Mouse (Mus musculus) skeletal muscle tissue, postnatal 0 days (tissue): ENCODE measurements around the gene Etv4. TPM values are rescaled to one million over a fixed set of nuclear protein-coding genes. Genes with fewer than 3 reads are reported as not detected.

Source experiments
- polyA plus RNA-seq: library from polyadenylated mRNA; unstranded; fragments of >200 nt; fragmentation: Nextera tagmentation; extraction: Ambion mirVana; gene quantifications from 2 replicates; pipeline ENCODE4 v1.2.1, GENCODE M21; 2015

Etv4 gene
- 8.8 and 10.0 TPM in 2 replicates for polyA plus RNA-seq

GRCm38 (mm10) chr11:101785143-101785851 is at the start of gene Etv4:
Etv4 (minus strand) TSS chr11:101785371.

GRCm38 (mm10) chr11:101732518-101733440 is 52.4 kb downstream of the Etv4 start, which contains the start of gene Dhx8:
Dhx8 (plus strand) TSS chr11:101732919.

Other genes starting within 250 kb of the Etv4 start
- gene Brca1, start 233.4 kb downstream of the Etv4 start, polyA plus RNA-seq = 1.0 and 1.8 TPM in 2 replicates
- 49.1 and 51.6 TPM in 2 replicates for gene Nbr1, start 233.2 kb downstream of the Etv4 start, polyA plus RNA-seq
- 6.1 and 8.6 TPM in 2 replicates for gene Tmem106a, start 203.1 kb downstream of the Etv4 start, polyA plus RNA-seq
- not detected in 2 replicates for gene Gm11634, start 186.1 kb downstream of the Etv4 start, polyA plus RNA-seq
- gene Rdm1, start 158.2 kb downstream of the Etv4 start, polyA plus RNA-seq = 21.7 and 27.2 TPM in 2 replicates
- gene Arl4d, start 119.8 kb downstream of the Etv4 start, polyA plus RNA-seq = 2.3 and 3.2 TPM in 2 replicates
- 12.1 and 14.5 TPM in 2 replicates for gene Dhx8, start 52.5 kb downstream of the Etv4 start, polyA plus RNA-seq
- gene Meox1, start 109.0 kb upstream of the Etv4 start, polyA plus RNA-seq = 8.4 and 9.2 TPM in 2 replicates
- gene Sost, start 181.6 kb upstream of the Etv4 start, polyA plus RNA-seq = 0.09 TPM in 1 of 2 replicates, not detected in the other
- gene Cfap97d1, start 198.9 kb upstream of the Etv4 start, polyA plus RNA-seq = not detected in 2 replicates
- 88.1 and 96.2 TPM in 2 replicates for gene Dusp3, start 201.6 kb upstream of the Etv4 start, polyA plus RNA-seq
- 19.7 and 22.6 TPM in 2 replicates for gene Mpp3, start 243.1 kb upstream of the Etv4 start, polyA plus RNA-seq